Mouse (Mus musculus) liver, postnatal 0 days (tissue): ENCODE measurements around the gene Acadvl.

Source experiments
- CTCF ChIP-seq: sonication (generic); IDR thresholded peaks from 2 replicates; pipeline ENCODE4 v1.5.1; 2016; ENCODE audit warnings: antibody characterized with exemption, low read depth
- EP300 ChIP-seq: IDR thresholded peaks from 2 replicates; pipeline ENCODE4 v1.6.1; 2016; ENCODE audit warnings: antibody characterized with exemption, low read depth, mild to moderate bottlenecking

DNA sequence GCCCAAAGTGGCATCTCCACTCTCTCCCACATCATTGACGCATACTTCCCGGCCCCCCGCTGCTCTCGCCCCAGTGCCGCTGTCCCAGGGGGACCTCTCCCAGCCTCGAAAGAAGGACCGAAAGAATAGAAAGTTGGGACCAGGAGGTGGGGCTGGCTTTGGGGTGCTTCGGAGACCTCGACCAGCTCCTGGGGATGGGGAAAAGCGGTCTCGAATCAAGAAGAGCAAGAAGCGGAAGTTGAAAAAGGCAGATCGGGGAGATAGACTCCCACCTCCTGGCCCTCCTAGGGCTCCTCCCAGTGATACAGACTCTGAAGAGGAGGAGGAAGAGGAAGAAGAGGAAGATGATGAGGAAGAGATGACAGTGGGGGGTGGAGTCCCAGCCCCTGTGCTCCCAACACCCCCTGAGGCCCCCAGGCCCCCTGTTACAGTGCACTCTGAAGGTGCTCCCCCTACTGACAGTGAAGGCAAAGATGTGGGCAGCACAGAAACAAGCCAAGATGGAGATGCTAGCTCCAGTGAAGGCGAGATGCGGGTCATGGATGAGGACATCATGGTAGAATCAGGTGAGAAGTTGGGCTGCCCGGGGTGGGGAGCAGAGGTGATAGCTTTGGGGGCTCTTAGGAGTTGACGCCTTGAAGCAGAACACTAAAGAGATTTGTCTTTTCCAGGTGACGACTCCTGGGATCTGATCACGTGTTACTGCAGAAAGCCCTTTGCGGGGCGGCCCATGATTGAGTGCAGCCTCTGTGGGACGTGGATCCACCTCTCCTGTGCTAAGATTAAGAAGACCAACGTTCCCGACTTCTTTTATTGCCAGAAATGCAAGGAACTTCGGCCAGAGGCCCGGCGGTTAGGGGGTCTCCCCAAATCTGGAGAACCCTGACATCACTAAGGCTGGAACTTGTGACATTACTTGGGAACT is 16.4 kb downstream of the Acadvl start:
- TF ChIP-seq CTCF: peak; percentile 51
- no peak for TF ChIP-seq EP300
